Mouse (Mus musculus) heart, postnatal 25 days (tissue): ENCODE results near the gene Kcnab3. TPM values are rescaled to one million over a fixed set of nuclear protein-coding genes. Genes with fewer than 3 reads are reported as not detected.
"Not testable (repeated sequence)": the region's sequence is repeated elsewhere in the genome, so short reads cannot be mapped to it uniquely, and the experiment has no call there.

Experiments used
- DNase-seq: peaks from one replicate; pipeline ENCODE4 v3.0.0; 2022; ENCODE audit warnings: low spot score
- intact Hi-C: fragments of 180-260 bp; cut with DNase I; formaldehyde crosslinking; loops from one replicate; pipeline ENCODE4 v1.15.1; 2025
- total RNA-seq, 2 experiments: library from RNA; stranded (reverse); gene quantifications; 2 replicates each; pipeline ENCODE4 v1.2.3; 2021

Kcnab3 gene
- total RNA-seq = under 1 TPM; 0.22 to 0.29 TPM

DNA sequence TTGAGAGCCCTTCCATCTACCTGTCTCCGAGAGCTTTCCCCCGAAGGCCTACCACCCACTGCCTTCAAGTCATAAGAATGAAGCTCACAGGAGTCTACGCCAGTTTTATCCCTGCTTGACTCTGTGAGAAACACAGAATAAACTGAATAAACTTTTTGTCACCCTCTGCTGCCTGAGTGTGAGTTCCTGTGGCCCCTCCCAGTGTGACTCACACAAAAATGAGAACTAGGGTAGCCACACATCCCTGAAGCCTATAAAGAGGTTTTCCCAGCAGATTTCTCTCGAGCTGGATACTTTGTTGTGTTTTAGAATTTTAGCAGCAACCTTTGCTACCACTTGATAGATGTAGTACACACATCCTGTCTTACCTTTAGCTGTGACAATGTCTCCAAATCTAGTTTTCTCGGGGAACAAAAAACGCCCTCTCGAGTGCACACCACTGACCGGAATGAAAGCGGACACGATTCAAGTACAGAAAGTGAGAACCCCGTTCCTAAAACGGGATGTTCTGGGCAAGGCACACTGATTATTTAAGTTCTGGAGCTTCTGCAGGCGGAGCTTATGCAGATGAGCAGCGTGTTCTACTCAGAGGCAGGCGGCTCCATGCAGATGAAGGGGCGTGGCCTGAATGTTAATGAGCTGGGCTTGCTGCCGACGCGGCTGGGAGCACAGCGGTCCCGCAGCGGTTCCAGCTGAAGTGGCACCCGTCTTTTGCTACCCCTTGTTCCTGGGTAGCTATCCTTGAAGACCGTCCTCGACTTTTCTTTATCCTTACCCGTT lies at the start of gene Kcnab3:
Gene Kcnab3, plus strand, starts transcription at position 631 of the 780 bp plus-strand sequence.
- DNase-seq = peak; percentile 76
- intact Hi-C loops = loop anchor here (2.0 kb wide), 1 partner anchor 41 kb away; no protein-coding TSS in a partner anchor

DNA sequence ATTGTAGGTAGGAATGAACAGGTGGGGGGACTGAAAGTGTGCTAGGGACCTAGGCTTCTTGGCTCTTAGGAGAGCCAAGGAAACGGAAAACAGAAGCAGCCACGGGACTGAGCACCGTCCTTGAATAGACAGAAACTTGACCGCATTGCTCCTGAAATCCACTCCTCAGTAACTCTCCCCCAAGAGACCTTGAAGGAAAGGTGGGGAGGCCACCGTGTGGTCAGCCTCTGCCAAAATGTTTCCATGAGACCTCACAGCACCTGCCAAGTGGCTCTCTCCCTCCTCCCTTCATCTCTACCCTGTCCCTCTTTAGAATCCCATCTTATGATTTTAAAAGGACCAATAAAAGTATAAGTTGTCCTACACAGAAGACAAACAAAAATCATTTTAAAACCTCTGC lies 48.8 kb upstream of the Kcnab3 start:
- intact Hi-C loops = no loop called here
- DNase-seq = no peak

DNA sequence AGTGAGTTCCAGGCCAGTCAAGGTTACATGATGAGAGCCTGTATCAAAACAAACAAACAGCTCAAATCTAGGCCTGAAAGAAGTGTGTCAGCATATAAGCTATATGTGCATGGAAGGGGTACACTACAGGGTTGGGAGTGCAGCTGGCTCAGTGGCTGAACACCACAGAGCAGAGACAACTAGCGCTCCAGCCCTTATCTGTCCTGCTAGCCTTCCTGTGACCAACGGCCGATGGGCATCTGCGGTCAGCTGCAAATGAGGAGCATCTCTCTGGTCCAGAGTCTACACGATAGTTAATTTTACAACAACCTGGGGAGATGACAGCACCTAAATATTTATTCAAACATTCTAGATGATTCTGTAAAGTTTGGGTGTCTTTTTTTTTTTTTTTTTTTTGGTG lies 34.9 kb upstream of the Kcnab3 start:
- DNase-seq = no peak
- intact Hi-C loops = no loop called here

DNA sequence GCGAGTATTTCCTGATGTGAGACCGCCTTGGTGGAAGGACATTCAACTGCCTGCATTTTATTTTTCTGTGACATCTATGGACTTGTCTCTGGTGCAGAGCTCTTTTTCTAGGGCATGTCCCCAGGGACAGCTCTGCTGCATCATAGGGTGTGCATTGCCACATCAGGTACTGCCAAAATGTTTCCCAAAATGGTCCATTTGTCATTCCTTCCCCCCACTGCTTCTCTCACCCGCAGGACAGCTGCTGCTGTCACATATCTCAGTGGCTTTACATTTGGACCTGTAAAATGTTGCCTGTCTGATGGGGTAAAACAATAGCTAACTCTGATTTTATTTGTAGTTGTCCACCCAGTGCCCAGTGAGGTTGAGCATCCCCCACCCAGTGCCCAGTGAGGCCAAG lies 30.8 kb upstream of the Kcnab3 start:
- intact Hi-C loops = no loop called here
- DNase-seq = no peak

DNA sequence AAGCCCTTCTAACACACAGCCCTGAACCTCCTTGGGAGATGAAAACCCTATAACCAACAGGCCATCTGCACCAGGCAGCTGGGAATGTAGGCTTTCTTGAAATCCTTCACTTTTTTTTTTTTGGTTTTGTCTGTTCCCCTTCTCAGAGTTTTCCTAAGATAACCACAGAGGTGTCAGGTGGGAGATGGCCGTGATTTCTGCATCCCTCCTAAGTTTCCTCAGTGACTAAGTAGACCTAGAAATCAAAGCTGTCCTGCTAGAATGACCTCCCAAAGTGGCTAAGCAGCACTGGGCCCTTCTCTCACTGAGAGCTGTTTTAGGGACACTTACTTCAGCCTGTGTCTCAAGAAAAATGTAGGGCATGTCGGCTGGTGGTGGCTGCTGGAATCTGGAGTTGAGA lies 28.3 kb upstream of the Kcnab3 start:
- no peak for DNase-seq
- intact Hi-C loops = no loop called here

DNA sequence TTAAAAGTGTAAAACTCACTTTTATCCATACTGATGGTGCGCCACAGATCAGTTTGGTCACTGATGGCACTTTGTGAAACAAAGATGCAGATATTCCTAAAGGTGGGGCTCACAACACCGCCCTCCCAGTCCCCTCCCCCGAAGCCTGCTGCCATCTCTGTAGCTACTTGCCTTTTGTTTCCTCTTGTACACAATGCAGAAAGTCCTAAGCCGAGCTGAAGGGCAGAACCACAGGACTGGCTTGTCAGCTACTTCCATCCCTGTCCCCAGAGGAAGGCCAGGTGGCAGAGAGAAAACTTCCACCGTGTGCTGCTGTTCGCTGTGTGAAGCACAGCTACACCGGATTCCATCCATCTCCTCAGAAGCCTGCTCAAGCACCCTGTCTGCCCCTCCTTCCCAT lies 27.8 kb upstream of the Kcnab3 start:
- no peak for DNase-seq
- intact Hi-C loops = no loop called here

DNA sequence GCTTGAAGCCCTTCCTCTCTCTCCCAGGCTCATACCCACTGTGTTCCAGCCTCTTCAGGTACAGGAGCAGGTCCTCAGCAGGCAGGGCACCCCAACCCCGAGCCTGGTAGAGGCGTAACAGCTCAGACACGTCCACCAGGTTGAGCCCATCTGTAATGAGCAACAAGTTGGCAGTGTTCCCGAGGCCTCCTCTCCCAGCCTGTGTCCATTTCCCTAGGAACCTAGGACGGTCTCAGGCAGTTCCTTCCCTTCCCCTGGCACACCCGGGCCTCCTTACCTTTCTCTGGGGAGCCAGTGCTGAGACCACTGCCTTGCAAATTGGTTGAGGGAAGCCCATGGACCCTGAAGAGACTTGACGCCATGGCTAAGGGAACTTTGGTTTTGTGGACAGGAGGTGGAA lies 23.2 kb upstream of the Kcnab3 start:
- no peak for DNase-seq
- intact Hi-C loops = no loop called here

DNA sequence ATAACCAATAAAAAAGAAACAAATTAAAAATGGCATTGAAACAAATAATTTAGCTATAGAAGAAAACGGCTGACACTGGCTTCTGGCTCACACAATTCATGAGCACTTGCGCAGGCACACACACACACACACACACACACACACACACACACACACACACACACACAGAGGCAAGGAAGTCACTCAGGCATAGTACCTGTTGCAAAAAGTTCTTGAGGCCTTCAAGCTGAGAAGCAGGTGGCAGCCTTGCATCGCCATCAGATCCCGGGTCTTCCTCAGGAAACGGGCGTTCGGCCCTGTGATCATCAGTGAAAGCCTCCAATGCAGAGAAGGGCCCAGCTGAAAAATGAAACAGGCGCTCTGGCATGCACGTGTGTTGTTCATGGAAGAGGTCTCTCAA lies 20.8 kb upstream of the Kcnab3 start:
- intact Hi-C loops = no loop called here
- DNase-seq = no peak

DNA sequence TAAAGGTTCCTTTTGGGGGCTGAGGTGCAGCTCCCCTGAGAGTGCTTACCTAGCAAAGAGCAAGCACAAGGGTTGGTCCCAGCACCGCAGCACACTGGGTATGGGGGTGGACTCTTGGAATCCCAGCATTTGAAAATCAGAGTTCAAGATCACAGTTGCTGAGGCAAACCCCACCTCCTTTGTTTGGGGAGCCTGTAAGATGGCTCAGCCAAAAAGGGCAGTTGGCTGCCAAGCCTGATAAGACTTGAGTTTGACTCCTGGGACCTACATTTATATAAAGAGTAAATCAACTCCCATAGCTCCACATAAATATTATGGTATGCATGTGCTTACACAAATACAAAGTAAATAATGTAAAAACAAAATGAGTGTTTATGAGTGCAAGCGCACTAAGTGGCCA lies 20.0 kb upstream of the Kcnab3 start:
- no peak for DNase-seq
- intact Hi-C loops = no loop called here

DNA sequence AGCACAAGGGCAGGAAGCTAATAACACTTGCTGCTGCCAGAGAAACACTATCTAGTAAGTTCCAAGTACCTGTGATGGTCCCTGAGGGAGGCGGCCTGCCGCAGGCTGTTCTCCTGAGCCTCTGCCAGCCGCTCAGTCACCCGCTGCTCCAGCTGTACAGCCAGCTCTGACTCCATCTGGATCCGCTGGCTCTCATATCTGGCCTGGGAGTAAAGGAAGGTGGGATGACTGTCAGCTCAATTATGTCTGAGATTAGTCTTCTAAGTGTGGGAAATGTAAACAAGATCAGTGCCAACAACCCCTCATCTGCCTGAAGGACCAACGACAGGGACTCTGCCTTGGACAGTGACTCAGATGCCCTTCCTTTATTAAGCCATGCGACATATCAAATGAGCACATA lies 14.8 kb upstream of the Kcnab3 start:
- intact Hi-C loops = no loop called here
- peak; percentile 8 for DNase-seq

DNA sequence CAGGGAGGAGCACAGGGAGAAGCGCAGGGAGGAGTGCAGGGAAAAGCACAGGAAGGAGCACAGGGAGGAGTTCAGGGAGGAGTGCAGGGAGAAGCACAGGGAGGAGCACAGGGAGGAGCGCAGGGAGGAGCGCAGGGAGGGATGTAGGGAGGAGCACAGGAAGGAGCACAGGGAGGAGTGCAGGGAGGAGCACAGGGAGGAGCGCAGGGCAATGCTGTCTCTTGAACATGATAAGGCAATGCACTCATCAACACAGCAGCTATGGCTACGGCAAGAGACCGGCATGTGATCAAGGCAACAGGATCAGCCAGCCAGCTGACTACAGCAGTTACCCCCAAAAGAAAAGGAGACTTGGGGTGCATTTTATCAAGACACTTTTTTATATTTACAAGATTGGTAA lies 9.7 kb upstream of the Kcnab3 start:
- DNase-seq = no peak
- intact Hi-C loops = no loop called here

DNA sequence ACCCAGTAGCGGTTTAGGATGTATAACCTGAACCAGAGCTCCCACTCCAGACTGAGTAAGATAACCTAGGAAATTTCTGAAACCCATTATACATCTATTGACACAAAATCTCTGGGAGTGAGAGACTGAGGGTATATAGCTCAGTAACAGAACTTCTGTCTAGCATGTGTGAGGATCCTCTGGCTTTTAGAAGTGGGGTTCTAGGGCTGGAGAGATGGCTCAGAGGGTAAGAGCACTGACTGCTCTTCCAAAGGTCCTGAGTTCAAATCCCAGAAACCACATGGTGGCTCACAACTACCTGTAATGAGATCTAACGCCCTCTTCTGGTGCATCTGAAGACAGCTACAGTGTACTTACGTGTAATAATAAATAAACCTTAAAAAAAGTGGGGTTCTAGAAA lies 8.1 kb upstream of the Kcnab3 start:
- DNase-seq, intact Hi-C loops: not testable (repeated sequence)

DNA sequence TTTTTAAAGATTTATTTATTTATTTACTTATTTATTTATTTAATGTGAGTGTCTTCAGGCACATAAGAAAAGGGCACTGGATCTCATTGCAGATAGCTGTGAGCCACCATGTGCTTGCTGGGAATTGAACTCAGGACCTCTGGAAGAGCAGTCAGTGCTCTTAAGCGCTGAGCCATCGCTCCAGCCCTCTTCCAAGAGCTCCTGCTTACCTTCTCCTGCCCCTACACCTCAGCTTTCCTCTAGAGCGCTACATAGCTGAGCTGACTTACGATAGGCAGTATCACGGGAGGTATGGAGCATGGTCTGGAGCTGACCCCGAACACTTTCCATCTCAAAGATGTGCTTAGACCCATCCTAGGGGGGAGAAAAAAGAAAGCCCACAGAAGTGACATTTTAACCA lies 4.5 kb upstream of the Kcnab3 start:
- intact Hi-C loops = loop anchor here (5.0 kb wide), 1 partner anchor 54 kb away; no protein-coding TSS in a partner anchor
- DNase-seq = no peak

DNA sequence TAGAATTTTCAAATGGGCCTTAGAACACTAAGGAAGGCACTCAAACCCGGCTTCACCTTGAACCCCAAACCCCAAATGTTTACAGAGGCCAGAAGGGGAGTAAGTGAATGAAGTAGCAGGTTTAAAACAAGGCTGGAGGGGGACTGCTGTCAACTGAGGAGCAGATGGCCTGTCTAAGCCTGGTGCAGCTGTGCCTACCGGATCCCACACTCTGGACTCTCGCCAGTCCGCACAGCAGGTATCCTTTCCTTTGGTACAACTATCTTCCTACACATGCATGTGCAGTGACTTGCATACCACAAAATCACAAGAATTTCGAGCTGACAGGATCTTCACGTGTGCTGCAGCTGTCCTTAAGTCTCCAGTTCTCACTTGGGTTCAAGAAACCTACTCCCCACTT lies 4.0 kb upstream of the Kcnab3 start:
- DNase-seq = no peak
- intact Hi-C loops = loop anchor here (5.0 kb wide), 1 partner anchor 55 kb away; no protein-coding TSS in a partner anchor

DNA sequence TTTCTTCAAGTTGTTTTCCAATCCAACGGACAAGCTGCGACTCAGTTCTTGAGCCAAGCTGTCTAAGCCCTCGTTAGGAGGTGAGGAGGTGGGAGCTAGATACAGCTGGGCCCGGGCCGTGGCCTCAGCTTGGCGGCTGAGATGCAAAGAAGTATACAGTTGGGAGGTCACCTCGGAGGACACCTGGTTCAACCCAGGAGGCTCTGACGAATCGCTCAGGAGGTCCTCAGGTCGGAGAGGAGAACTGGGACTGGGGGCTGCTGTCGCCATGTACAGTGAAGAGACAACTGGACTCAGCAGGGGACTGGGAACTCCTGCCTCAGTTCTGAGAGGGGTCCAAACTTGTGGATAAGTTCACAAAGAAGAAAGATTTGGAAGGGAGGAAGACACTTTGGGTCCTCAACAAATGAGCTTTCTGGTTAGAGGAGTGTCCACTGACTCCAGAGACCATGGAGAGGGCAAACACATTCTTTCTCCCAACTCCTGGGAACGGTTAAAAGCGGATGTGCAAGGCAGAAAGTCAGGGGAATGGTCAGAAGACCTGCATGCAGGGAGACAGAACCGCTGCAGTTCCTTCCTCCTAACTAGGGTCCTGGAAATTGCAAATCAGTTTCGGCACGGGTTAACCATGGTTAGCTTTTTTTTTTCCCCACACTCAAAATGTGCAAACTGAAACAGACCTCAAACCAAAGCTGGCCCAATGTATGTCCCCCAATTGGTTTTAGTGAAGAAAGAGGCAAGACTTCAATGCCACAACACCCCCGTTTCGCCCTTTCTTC lies 3.2 kb upstream of the Kcnab3 start:
- DNase-seq = no peak
- intact Hi-C loops = loop anchor here (5.0 kb wide), 1 partner anchor 56 kb away; no protein-coding TSS in a partner anchor

DNA sequence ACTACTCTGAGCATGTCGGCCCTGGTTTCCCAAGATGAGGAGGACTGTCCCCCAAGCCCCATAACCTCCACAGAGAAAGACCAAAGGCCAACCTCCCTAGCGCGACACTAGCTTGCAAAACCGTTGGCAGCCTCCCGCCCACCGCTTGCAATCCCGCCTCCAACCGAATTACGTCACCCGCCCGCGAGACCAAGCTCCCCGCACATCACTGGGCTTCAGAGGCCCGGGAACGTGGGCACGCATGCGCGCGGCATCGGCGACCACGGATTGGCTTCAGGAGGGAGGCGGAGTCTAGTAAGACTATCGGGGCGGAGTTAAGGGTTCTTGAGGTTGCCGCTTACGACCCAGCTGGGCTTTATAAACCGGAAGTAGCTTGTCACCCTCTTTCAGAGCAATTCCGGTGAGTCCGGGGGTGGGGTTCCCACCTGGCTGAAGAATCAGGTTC lies 2.4 kb upstream of the Kcnab3 start, which contains the start of the genes Cntrob and Trappc1:
Gene Cntrob, minus strand, starts transcription at position 109 of the 445 bp plus-strand sequence.
Gene Trappc1, plus strand, starts transcription at position 314 of the 445 bp plus-strand sequence.
- DNase-seq = peak; percentile 99

DNA sequence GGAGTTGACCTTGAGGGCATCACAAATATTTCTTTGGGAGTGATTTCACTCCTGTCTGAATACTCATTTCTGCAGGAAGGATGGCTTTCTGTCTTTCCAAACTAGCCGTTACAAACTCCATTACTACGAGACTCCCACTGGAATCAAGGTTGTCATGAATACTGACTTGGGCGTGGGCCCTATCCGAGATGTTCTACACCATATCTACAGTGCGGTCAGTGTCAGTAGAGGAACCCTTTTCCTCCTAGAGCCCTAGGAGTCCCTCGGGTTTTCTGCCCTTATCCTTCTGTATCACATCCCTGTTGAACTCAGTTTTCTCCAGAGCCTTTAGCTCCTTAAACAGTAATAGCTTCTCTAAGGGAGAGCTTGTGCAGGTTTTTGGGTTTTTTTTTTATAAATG lies 1.3 kb upstream of the Kcnab3 start:
- intact Hi-C loops = loop anchor here (5.0 kb wide), 1 partner anchor 57 kb away; no protein-coding TSS in a partner anchor
- DNase-seq = no peak

More for the DNA sequence above, 2.4 kb upstream of the Kcnab3 start, which contains the start of the genes Cntrob and Trappc1:
- intact Hi-C loops = loop anchor here (5.0 kb wide), 1 partner anchor 56 kb away; no protein-coding TSS in a partner anchor

DNA sequence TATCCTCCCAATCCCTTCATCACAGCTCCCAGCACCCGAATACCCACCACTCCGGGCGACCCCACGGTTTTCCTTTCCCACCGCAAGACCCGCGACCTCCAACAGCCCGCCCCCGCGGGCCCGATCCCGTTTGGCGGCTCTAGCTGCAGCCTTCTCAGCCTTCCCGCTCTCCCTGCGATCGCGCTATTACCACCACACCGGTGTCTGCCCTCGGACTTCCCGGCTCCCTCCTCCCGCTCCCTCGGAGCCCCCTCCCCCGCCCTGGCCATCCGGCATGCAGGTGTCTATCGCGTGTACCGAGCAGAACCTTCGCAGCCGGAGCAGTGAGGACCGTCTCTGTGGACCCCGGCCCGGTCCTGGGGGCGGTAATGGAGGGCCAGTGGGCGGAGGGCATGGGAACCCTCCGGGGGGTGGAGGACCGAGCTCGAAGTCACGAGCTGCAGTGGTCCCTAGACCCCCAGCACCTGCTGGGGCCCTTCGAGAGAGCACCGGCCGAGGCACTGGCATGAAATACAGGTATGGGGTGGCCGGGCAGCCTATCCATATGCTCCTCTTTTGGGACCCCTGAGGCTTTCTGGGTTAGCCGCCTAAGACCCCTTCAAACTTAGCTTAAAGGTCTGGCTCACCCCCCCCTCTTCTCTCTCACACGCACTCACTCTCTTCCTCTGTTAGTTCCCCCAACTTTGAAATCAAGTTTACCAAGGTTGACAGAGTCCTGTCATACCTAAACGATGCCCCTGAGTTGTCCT lies 524 bp downstream of the Kcnab3 start:
- no peak for DNase-seq
- intact Hi-C loops = loop anchor here (2.0 kb wide), 1 partner anchor 40 kb away; no protein-coding TSS in a partner anchor

DNA sequence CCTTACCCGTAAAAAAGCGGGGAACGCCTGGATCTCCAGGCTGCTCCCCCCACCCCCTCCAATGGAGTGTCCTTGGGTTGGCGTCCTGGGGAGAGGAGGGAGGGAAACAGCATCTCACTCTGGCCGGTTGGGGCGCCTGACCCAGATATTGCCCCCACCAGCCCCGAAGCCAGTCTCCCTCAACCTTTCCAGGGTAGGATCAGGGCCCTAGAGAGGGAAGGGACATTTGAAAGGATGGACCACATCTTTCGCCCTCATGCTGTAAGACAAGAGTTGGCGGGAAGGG lies 1.0 kb downstream of the Kcnab3 start:
- no peak for DNase-seq
- intact Hi-C loops = loop anchor here (2.0 kb wide), 1 partner anchor 40 kb away; no protein-coding TSS in a partner anchor

DNA sequence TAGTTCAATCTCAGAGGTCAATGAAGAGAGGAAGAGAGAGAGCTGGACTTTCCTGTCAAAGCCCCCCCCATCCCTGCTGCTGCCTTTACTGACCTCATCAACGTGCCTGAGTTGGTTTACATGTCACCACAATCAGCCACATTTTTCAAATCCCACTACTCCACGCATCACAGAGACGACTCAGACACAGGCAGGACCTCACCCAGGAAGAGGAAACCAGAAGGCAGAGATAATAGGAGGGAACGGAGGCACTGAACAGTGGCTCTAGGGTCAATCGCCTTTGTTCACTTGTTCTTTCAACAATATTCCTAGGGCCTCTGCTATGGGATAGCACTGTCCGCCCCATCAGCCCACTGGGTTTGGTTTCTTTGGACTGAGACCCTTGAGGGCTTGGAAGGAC lies 1.6 kb downstream of the Kcnab3 start:
- DNase-seq = no peak
- intact Hi-C loops = loop anchor here (2.0 kb wide), 1 partner anchor 39 kb away; no protein-coding TSS in a partner anchor
